Mouse (Mus musculus): ENCODE data around the gene Kdr. TPM values are rescaled to one million over a fixed set of nuclear protein-coding genes. Genes with fewer than 3 reads are reported as not detected.

Gene Kdr
- polyA plus RNA-seq, 1 experiment from 2014 or later, result 18.6 TPM

DNA sequence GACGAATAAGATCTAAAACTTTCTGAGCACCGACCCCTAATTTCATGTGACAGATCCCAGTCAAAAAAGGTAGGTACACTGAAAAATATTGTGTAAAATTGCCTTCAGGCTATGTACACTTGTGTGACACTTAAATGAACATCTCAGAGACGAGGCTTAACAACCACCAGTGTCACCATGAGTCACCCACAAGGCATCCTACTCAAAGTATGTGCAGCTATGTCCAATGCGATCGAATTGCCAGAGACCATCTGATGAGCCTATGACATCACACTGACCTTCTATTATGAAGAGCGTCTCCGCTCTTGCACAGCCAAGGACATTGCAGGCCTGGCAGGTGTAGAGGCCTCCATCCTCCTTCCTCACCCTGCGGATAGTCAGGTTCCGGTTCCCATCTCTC is 22.4 kb downstream of the Kdr start:
- Histone ChIP-seq H3K9me3 (replicated peaks) (no peaks in the 10 kb centered on the region), H3K9ac (no peak overlapping the region), H3K36me3 (no peaks in the 10 kb centered on the region), H3K27me3 (replicated peaks) (no peaks in the 10 kb centered on the region), H3K4me2 (no peak overlapping the region), H3K4me1 (peaks cover 13% of the 10 kb centered on the region), H3K4me3 (no peak overlapping the region), H3K27ac (no peak overlapping the region)
- 80% methylated on average over 9 of the region's 9 CpGs for WGBS (ENCODE audit: insufficient replicate concordance)
- ATAC-seq, result no peak

DNA sequence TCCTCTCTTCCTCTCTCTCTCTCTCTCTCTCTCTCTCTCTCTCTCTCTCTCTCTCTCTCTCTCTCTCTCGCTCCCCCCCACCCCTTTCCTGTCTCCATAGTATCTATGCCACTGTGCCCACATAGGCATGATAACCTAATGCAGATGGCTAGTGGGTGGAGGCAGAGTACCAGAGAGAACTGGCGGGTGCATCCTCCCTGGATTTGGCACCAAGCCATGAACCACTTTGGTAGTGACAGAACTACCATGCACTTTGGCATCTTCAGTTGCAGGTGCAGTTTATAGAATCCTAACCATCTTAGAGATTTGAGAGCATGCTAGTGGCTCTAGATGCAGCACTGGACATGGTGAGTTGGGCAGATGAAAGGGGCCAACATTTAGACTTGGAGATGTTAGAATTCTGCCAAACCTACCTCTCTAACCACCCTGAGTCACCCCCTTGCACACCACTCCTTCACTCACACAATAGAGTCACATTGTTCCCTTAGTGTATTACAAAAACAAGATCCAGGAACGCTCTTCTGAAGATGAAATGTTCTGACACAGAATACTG is 23.4 kb downstream of the Kdr start:
- 57% methylated on average over 3 of the region's 3 CpGs for WGBS (ENCODE audit: insufficient replicate concordance)
- H3K27ac ChIP-seq, result no peak overlapping the region
- no peak overlapping the region for H3K9ac ChIP-seq
- no peak overlapping the region for H3K4me2 ChIP-seq
- no peak overlapping the region for H3K4me3 ChIP-seq
- peaks cover 2% of the 10 kb centered on the region; the same call in 1 of the 2 replicates for H3K4me1 ChIP-seq
- no peaks in the 10 kb centered on the region for H3K36me3 ChIP-seq
- H3K9me3 ChIP-seq (replicated peaks), result no peaks in the 10 kb centered on the region
- no peak for ATAC-seq
- no peaks in the 10 kb centered on the region for H3K27me3 ChIP-seq (replicated peaks)

DNA sequence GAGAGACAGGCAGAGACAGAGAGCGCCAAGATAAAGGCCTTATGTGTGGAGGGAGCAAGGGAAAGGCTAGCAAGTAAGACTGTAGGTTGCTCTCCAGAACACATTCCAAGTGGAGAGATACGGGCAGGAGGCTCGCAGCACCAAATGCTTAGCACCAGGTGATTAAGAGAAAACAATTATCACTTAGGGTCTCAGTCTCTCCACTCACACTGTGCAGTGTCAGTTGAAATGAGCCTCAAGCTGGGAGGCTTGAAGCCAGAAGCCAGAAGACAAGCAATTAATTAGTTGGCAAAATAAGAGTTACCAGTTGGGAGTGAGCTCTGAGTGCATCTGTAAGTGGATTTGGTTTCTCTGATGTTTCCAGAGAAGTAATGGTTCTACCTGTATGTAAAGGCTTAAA is 24.0 kb downstream of the Kdr start:
- no peaks in the 10 kb centered on the region for H3K36me3 ChIP-seq
- WGBS (ENCODE audit: insufficient replicate concordance), result 60% methylated on average over 3 of the region's 3 CpGs
- H3K9me3 ChIP-seq (replicated peaks), result no peaks in the 10 kb centered on the region
- ATAC-seq, result no peak
- no peak overlapping the region for H3K4me2 ChIP-seq
- H3K4me1 ChIP-seq, result no peaks in the 10 kb centered on the region
- no peak overlapping the region for H3K4me3 ChIP-seq
- H3K9ac ChIP-seq, result no peak overlapping the region
- no peak overlapping the region for H3K27ac ChIP-seq
- no peaks in the 10 kb centered on the region for H3K27me3 ChIP-seq (replicated peaks)

DNA sequence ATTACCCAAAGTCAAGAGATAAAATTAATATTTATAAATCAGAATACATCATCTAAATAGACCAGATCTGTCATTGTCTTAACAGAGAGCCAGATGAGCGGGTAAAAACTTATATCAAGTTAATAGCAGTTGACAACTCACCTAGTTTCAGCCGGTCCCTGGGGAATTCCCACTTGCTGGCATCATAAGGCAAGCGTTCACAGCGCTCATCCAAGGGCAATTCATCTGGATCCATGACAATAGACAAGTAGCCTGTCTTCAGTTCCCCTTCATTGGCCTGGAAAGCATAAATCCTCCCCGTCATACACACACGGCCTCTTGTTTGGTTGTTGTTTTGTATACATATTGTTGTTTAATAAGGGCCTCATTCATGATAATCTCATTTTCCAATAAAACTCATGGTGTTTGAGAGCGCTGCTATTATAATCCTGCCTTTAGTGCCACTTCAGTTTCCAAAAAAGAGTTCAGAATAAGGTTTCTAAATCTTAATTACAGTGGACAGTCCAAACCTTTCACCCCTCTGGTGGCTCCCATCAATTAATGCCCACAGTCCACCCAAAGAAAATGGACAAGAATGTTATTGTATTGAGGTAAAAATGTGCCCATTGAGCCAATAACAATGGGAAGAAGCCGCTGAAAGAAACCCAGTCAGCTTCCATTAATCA is 26.0 kb downstream of the Kdr start:
- Histone ChIP-seq H3K9me3 (replicated peaks) (no peaks in the 10 kb centered on the region), H3K9ac (no peak overlapping the region), H3K4me2 (no peak overlapping the region), H3K4me1 (no peaks in the 10 kb centered on the region), H3K4me3 (no peak overlapping the region), H3K27me3 (replicated peaks) (no peaks in the 10 kb centered on the region), H3K36me3 (no peaks in the 10 kb centered on the region), H3K27ac (no peak overlapping the region)
- WGBS (ENCODE audit: insufficient replicate concordance), result 79% methylated on average over 8 of the region's 8 CpGs
- no peak for ATAC-seq

DNA sequence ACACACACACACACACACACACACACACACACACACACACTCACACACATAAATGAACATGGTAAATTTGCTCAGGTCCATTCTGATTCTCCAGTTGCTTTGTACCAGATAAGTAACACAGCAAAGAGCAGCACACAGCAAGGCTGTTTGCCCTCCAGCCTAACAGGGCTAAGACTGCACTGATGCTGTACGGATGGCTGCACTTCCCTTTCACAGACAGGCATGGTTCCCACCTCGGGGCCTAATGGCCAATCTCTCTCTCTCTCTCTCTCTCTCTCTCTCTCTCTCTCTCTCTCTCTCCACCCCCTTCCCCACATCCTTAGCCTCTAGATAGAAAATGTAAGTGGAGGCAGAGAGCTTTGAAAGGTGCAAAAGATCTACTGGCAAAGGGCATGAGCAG is 27.4 kb downstream of the Kdr start:
- H3K4me1 ChIP-seq, result no peaks in the 10 kb centered on the region
- no peak overlapping the region for H3K4me2 ChIP-seq
- ATAC-seq, result no peak
- no peak overlapping the region for H3K4me3 ChIP-seq
- H3K9ac ChIP-seq, result no peak overlapping the region
- no peaks in the 10 kb centered on the region for H3K27me3 ChIP-seq (replicated peaks)
- no peaks in the 10 kb centered on the region for H3K36me3 ChIP-seq
- H3K27ac ChIP-seq, result no peak overlapping the region
- 66% methylated on average over 2 of the region's 2 CpGs for WGBS (ENCODE audit: insufficient replicate concordance)
- no peaks in the 10 kb centered on the region for H3K9me3 ChIP-seq (replicated peaks)

DNA sequence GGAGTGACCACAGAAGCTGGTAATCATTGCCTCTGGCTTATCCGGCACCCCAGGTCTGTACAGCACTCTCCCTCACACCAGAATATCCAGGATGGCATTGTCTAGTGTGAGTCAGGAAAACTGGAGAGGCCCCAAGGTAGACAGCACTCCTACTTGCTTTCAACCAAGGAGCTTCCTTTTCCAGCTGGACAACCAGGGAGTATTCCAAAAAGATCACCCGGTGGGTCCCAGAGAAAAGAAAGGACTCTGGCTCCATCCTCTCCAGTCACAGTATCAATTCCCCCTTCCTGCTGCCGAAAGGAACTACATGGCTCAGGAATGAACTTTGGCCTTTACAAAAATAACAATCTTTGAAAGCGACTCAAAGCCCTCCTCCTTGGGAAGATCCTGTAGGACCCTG is 32.9 kb downstream of the Kdr start:
- Histone ChIP-seq H3K27ac (no peak overlapping the region), H3K9me3 (replicated peaks) (no peaks in the 10 kb centered on the region), H3K4me2 (no peak overlapping the region), H3K4me3 (no peak overlapping the region), H3K36me3 (no peaks in the 10 kb centered on the region), H3K9ac (no peak overlapping the region), H3K4me1 (no peaks in the 10 kb centered on the region), H3K27me3 (replicated peaks) (no peaks in the 10 kb centered on the region)
- 70% methylated on average over 4 of the region's 4 CpGs for WGBS (ENCODE audit: insufficient replicate concordance)
- ATAC-seq, result no peak

DNA sequence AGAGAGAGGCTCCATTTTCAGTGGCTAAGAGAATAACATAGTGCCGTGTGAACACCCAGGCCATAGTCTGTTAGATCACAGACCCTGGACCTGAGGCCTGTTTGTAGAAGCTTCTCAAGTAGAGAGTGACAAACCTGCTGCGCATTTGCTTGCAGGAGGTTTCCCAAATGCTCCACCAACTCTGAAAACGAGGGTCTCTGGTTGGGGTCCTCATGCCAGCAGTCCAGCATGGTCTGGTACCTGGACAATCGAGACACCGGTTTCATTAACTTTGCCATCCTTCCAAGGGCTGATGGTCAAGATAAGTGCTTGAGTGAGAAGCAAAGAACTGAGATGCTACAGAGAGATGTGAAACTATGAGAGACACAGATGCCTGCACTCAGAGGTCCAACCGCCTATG is 35.0 kb downstream of the Kdr start:
- no peak for ATAC-seq
- Histone ChIP-seq H3K27me3 (replicated peaks) (0 out of 2 replicates have a peak, but pooled peaks cover 5% of the 10 kb centered on the region), H3K4me2 (no peak overlapping the region), H3K9me3 (replicated peaks) (no peaks in the 10 kb centered on the region), H3K36me3 (no peaks in the 10 kb centered on the region), H3K27ac (no peak overlapping the region), H3K4me3 (no peak overlapping the region), H3K9ac (no peak overlapping the region), H3K4me1 (peaks cover 10% of the 10 kb centered on the region)
- WGBS (ENCODE audit: insufficient replicate concordance), result 78% methylated on average over 6 of the region's 6 CpGs

DNA sequence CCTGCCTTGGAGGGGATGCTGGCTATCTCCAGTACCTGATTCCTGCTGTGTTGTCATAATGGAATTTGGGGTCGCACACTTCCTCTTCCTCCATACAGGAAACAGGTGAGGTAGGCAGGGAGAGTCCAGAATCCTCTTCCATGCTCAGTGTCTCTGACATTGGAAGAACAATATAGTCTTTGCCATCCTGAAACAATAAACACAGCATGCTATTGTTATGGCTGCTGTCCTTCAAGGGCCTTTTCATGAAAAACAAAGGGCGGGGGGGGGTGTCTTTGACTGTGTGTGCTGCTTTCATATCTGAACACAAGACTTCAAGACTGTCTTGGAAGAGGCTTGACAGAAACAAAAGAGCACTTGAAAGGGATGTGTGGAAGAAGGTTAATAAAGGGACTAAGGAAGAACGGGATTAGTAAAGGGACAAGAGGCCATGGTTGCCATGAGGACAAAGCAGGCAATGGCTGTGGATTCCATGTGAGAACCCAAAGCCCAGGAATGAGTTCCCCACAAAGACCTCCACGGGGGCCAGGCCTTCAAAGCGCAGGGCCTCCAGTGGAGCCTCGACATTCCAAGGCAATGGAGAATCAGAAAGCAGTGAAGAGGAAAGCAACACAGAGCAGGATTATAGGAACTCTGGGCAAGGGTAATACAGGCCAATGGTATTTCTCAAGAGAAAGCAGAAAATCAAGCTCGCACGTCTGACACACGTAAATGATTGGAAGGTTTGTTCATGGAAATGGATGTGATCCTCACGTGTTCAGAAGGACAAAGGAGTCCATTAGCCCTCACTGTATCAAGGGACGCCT is 36.3 kb downstream of the Kdr start:
- Histone ChIP-seq H3K27me3 (replicated peaks) (0 out of 2 replicates have a peak, but pooled peaks cover 5% of the 10 kb centered on the region), H3K9ac (no peak overlapping the region; the same call in 1 of the 2 replicates), H3K4me3 (no peak overlapping the region), H3K4me2 (no peak overlapping the region), H3K27ac (no peak overlapping the region), H3K36me3 (no peaks in the 10 kb centered on the region), H3K9me3 (replicated peaks) (no peaks in the 10 kb centered on the region), H3K4me1 (peaks cover 10% of the 10 kb centered on the region)
- 73% methylated on average over 11 of the region's 11 CpGs for WGBS (ENCODE audit: insufficient replicate concordance)
- no peak for ATAC-seq

DNA sequence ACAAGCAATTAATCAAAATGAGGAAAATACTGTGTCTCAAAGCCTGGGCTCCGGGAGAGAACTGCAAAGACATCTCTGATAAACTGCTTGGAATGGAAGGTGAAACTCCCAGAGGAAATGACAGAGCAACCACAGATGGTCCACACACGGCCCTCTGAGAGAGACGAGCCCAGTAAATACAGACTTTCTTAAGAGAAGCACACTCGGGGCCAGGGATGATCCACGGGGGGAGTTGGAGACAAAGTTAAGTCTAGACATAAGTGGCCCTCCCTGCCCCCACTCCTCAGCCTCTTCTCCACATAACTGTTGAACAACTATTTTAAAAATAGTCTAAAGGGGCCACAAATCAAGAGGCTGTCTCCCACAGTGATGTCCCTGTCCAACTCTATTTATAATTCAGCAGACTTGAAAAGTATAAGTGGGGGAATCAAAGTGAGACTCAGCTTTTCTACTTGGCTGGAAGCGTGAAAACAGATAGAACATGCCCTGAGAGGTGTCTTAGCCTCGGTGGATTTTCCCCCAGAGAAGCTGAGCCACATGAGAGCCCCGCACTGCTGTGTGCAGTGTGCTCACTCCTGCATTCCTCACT is 39.0 kb downstream of the Kdr start:
- ATAC-seq, result no peak
- Histone ChIP-seq H3K36me3 (no peaks in the 10 kb centered on the region), H3K4me1 (peaks cover 13% of the 10 kb centered on the region), H3K4me3 (no peak overlapping the region), H3K27me3 (replicated peaks) (peaks cover 5% of the 10 kb centered on the region; the same call in 1 of the 2 replicates), H3K9ac (no peak overlapping the region), H3K4me2 (no peak overlapping the region), H3K27ac (no peak overlapping the region), H3K9me3 (replicated peaks) (no peaks in the 10 kb centered on the region)
- 36% methylated on average over 8 of the region's 8 CpGs for WGBS (ENCODE audit: insufficient replicate concordance)

DNA sequence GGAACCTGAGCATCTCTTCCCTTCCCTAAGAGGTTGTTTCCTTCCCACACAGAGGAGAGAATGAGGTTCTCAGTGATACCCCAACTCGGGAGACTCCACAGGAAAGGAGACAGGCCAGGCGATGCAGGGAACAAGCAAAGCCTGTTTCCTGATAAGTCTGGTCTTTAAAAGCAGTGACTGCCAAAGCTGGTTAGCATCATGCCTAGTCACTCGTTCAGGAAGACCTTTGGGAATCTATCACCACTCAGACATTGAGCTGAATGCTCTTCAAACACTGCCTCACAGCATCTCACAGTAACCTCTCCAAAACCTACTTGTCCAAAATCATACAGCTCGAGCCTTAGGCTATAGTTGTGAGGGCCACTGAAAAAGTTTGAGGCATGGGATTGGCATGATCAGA is 40.2 kb downstream of the Kdr start:
- H3K27ac ChIP-seq, result no peak overlapping the region
- H3K4me2 ChIP-seq, result no peak overlapping the region
- WGBS (ENCODE audit: insufficient replicate concordance), result 44% methylated on average over 4 of the region's 4 CpGs
- no peak overlapping the region for H3K4me3 ChIP-seq
- H3K9ac ChIP-seq, result no peak overlapping the region
- no peaks in the 10 kb centered on the region for H3K9me3 ChIP-seq (replicated peaks)
- H3K4me1 ChIP-seq, result peaks cover 18% of the 10 kb centered on the region
- H3K36me3 ChIP-seq, result no peaks in the 10 kb centered on the region
- H3K27me3 ChIP-seq (replicated peaks), result peaks cover 16% of the 10 kb centered on the region
- no peak for ATAC-seq

DNA sequence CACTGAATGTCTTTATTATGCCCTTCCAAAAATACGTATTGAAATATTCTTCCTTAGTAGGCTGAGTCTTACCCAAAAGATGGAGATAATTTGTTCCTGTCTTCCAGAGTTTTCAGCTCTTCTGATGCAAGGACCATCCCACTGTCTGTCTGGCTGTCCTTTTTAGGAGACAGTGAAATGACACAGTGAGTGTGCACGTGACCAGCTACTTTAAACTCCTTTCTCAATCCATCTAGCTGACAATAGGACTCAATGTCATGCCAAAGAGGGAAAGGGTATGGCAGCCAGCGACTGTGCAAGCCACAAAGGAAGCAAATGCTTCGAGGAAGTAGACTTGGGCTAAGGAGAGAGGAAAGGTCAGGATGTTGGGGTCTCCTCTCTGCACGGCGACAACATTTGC is 42.0 kb downstream of the Kdr start:
- 52% methylated on average over 6 of the region's 6 CpGs for WGBS (ENCODE audit: insufficient replicate concordance)
- no peak overlapping the region for H3K27ac ChIP-seq
- no peak overlapping the region for H3K4me2 ChIP-seq
- peaks cover 25% of the 10 kb centered on the region for H3K4me1 ChIP-seq
- no peak overlapping the region for H3K4me3 ChIP-seq
- H3K36me3 ChIP-seq, result no peaks in the 10 kb centered on the region
- no peaks in the 10 kb centered on the region for H3K9me3 ChIP-seq (replicated peaks)
- H3K27me3 ChIP-seq (replicated peaks), result peaks cover 16% of the 10 kb centered on the region
- no peak for ATAC-seq
- no peak overlapping the region for H3K9ac ChIP-seq

DNA sequence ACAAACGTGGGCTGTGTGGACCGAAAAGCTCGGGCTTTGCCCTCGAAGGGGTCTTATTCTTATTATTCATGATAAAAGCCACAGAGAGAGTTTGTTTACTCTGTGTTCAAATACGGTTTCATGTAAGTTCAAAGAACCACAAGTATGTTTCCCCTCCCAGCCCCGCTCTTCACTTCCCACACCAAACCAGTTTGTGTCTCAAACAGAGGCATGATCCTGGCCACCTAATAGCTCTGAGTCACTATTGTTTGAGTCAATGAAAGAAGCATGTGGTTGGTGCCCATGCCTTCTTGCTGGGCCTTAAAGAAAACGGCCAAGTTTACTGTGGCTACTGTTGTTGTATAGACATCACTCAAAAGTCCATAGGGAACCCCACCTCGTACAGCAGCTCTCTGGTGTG is 43.0 kb downstream of the Kdr start:
- Histone ChIP-seq H3K27me3 (replicated peaks) (peaks cover 16% of the 10 kb centered on the region), H3K27ac (no peak overlapping the region), H3K4me1 (peaks cover 30% of the 10 kb centered on the region), H3K4me2 (no peak overlapping the region), H3K9me3 (replicated peaks) (no peaks in the 10 kb centered on the region), H3K9ac (no peak overlapping the region), H3K36me3 (no peaks in the 10 kb centered on the region), H3K4me3 (no peak overlapping the region)
- 72% methylated on average over 8 of the region's 8 CpGs for WGBS (ENCODE audit: insufficient replicate concordance)
- ATAC-seq, result no peak
